Mouse (Mus musculus): ENCODE data around the gene Rab11a. TPM values are rescaled to one million over a fixed set of nuclear protein-coding genes. Genes with fewer than 3 reads are reported as not detected.
A peak's percentile ranks its signal among the peaks of the same experiment; 100 is the strongest.

The Rab11a gene
- polyA plus RNA-seq, 1 experiment from 2014 or later, result 419 TPM

- no peaks in the 10 kb centered on the region for H3K27me3 ChIP-seq (replicated peaks)
- H3K27ac ChIP-seq (replicated peaks), result no peak overlapping the region
- no peak overlapping the region for H3K4me3 ChIP-seq (replicated peaks)
- 92% methylated on average over 2 of the region's 2 CpGs for WGBS
- H3K36me3 ChIP-seq, result peaks cover 27% of the 10 kb centered on the region
- H3K9ac ChIP-seq (replicated peaks), result no peak overlapping the region
- H3K4me1 ChIP-seq, result no peaks in the 10 kb centered on the region
- no peaks in the 10 kb centered on the region for H3K9me3 ChIP-seq (replicated peaks)
- no peak overlapping the region for H3K4me2 ChIP-seq
- ATAC-seq (ENCODE audit: low FRiP score), result no peak
Measured at GRCm38 (mm10) chr9:64702937-64703336, 34.6 kb downstream of the Rab11a start.

- Histone ChIP-seq H3K4me3 (replicated peaks) (no peak overlapping the region), H3K36me3 (peaks cover 24% of the 10 kb centered on the region), H3K4me2 (no peak overlapping the region), H3K4me1 (no peaks in the 10 kb centered on the region), H3K9ac (replicated peaks) (no peak overlapping the region), H3K27me3 (replicated peaks) (no peaks in the 10 kb centered on the region), H3K9me3 (replicated peaks) (no peaks in the 10 kb centered on the region), H3K27ac (replicated peaks) (no peak overlapping the region)
- no peak for ATAC-seq (ENCODE audit: low FRiP score)
Measured at GRCm38 (mm10) chr9:64702391-64702790, 35.2 kb downstream of the Rab11a start.

- no peak overlapping the region for H3K4me3 ChIP-seq (replicated peaks)
- H3K27me3 ChIP-seq (replicated peaks), result no peaks in the 10 kb centered on the region
- H3K4me2 ChIP-seq, result no peak overlapping the region
- no peaks in the 10 kb centered on the region for H3K4me1 ChIP-seq
- H3K9ac ChIP-seq (replicated peaks), result no peak overlapping the region
- H3K9me3 ChIP-seq (replicated peaks), result no peaks in the 10 kb centered on the region
- no peak for ATAC-seq (ENCODE audit: low FRiP score)
- peaks cover 21% of the 10 kb centered on the region for H3K36me3 ChIP-seq
- no peak overlapping the region for H3K27ac ChIP-seq (replicated peaks)
- 87% methylated on average over 1 of the region's 1 CpGs for WGBS
Measured at GRCm38 (mm10) chr9:64701651-64702050, 35.9 kb downstream of the Rab11a start.

- peaks cover 22% of the 10 kb centered on the region for H3K36me3 ChIP-seq
- no peak overlapping the region for H3K4me2 ChIP-seq
- H3K27ac ChIP-seq (replicated peaks), result no peak overlapping the region
- H3K4me1 ChIP-seq, result no peaks in the 10 kb centered on the region
- H3K9ac ChIP-seq (replicated peaks), result no peak overlapping the region
- no peak for ATAC-seq (ENCODE audit: low FRiP score)
- 78% methylated on average over 4 of the region's 4 CpGs for WGBS
- no peak overlapping the region for H3K4me3 ChIP-seq (replicated peaks)
- no peaks in the 10 kb centered on the region for H3K9me3 ChIP-seq (replicated peaks)
- H3K27me3 ChIP-seq (replicated peaks), result no peaks in the 10 kb centered on the region
Measured at GRCm38 (mm10) chr9:64700451-64701311, 36.9 kb downstream of the Rab11a start.

GRCm38 (mm10) chr9:64698586-64698985 lies 39.0 kb downstream of the Rab11a start:
- Histone ChIP-seq H3K4me1 (no peaks in the 10 kb centered on the region), H3K4me3 (replicated peaks) (no peak overlapping the region), H3K27me3 (replicated peaks) (no peaks in the 10 kb centered on the region), H3K4me2 (no peak overlapping the region), H3K36me3 (peaks cover 28% of the 10 kb centered on the region), H3K9ac (replicated peaks) (no peak overlapping the region), H3K27ac (replicated peaks) (no peak overlapping the region), H3K9me3 (replicated peaks) (no peaks in the 10 kb centered on the region)
- no peak for ATAC-seq (ENCODE audit: low FRiP score)
- WGBS, result 90% methylated on average over 1 of the region's 1 CpGs

GRCm38 (mm10) chr9:64697677-64698076 lies 39.9 kb downstream of the Rab11a start:
- H3K4me1 ChIP-seq, result no peaks in the 10 kb centered on the region
- peaks cover 31% of the 10 kb centered on the region for H3K36me3 ChIP-seq
- no peak for ATAC-seq (ENCODE audit: low FRiP score)
- H3K27ac ChIP-seq (replicated peaks), result no peak overlapping the region
- H3K9ac ChIP-seq (replicated peaks), result no peak overlapping the region
- H3K9me3 ChIP-seq (replicated peaks), result no peaks in the 10 kb centered on the region
- no peak overlapping the region for H3K4me2 ChIP-seq
- 89% methylated on average over 5 of the region's 5 CpGs for WGBS
- no peak overlapping the region for H3K4me3 ChIP-seq (replicated peaks)
- H3K27me3 ChIP-seq (replicated peaks), result no peaks in the 10 kb centered on the region

- Histone ChIP-seq H3K27ac (replicated peaks) (no peak overlapping the region), H3K27me3 (replicated peaks) (no peaks in the 10 kb centered on the region), H3K4me1 (no peaks in the 10 kb centered on the region), H3K9ac (replicated peaks) (no peak overlapping the region), H3K36me3 (peaks cover 31% of the 10 kb centered on the region), H3K4me2 (no peak overlapping the region), H3K4me3 (replicated peaks) (no peak overlapping the region), H3K9me3 (replicated peaks) (no peaks in the 10 kb centered on the region)
- ATAC-seq (ENCODE audit: low FRiP score), result no peak
- 62% methylated on average over 1 of the region's 1 CpGs for WGBS
Measured at GRCm38 (mm10) chr9:64697006-64697405, 40.6 kb downstream of the Rab11a start.

GRCm38 (mm10) chr9:64696404-64696803 lies 41.2 kb downstream of the Rab11a start:
- H3K27ac ChIP-seq (replicated peaks), result no peak overlapping the region
- 0 out of 2 replicates have a peak, but pooled peaks cover 3% of the 10 kb centered on the region for H3K4me1 ChIP-seq
- 89% methylated on average over 4 of the region's 4 CpGs for WGBS
- no peak overlapping the region for H3K9ac ChIP-seq (replicated peaks)
- no peaks in the 10 kb centered on the region for H3K9me3 ChIP-seq (replicated peaks)
- no peaks in the 10 kb centered on the region for H3K27me3 ChIP-seq (replicated peaks)
- no peak overlapping the region for H3K4me3 ChIP-seq (replicated peaks)
- peaks cover 31% of the 10 kb centered on the region for H3K36me3 ChIP-seq
- H3K4me2 ChIP-seq, result no peak overlapping the region
- no peak for ATAC-seq (ENCODE audit: low FRiP score)

- H3K9ac ChIP-seq (replicated peaks), result no peak overlapping the region
- H3K36me3 ChIP-seq, result peaks cover 26% of the 10 kb centered on the region
- no peak for ATAC-seq (ENCODE audit: low FRiP score)
- 0 out of 2 replicates have a peak, but pooled peaks cover 7% of the 10 kb centered on the region for H3K4me1 ChIP-seq
- H3K9me3 ChIP-seq (replicated peaks), result no peaks in the 10 kb centered on the region
- 100% methylated on average over 1 of the region's 1 CpGs for WGBS
- no peak overlapping the region for H3K4me3 ChIP-seq (replicated peaks)
- H3K27ac ChIP-seq (replicated peaks), result no peak overlapping the region
- no peak overlapping the region for H3K4me2 ChIP-seq
- H3K27me3 ChIP-seq (replicated peaks), result no peaks in the 10 kb centered on the region
Measured at GRCm38 (mm10) chr9:64695266-64695665, 42.3 kb downstream of the Rab11a start.

- 0 out of 2 replicates have a peak, but pooled peaks cover 7% of the 10 kb centered on the region for H3K4me1 ChIP-seq
- H3K9ac ChIP-seq (replicated peaks), result no peak overlapping the region
- peaks cover 19% of the 10 kb centered on the region for H3K36me3 ChIP-seq
- H3K27me3 ChIP-seq (replicated peaks), result no peaks in the 10 kb centered on the region
- H3K4me3 ChIP-seq (replicated peaks), result no peak overlapping the region
- no peak overlapping the region for H3K27ac ChIP-seq (replicated peaks)
- H3K9me3 ChIP-seq (replicated peaks), result no peaks in the 10 kb centered on the region
- 48% methylated on average over 2 of the region's 2 CpGs for WGBS
- no peak for ATAC-seq (ENCODE audit: low FRiP score)
- H3K4me2 ChIP-seq, result no peak overlapping the region
Measured at GRCm38 (mm10) chr9:64693094-64693493, 44.5 kb downstream of the Rab11a start.

- 4% methylated on average over 7 of the region's 7 CpGs for WGBS
- H3K27ac ChIP-seq (replicated peaks), result no peak overlapping the region
- ATAC-seq (ENCODE audit: low FRiP score), result peak; percentile 87
- peaks cover 11% of the 10 kb centered on the region; the same call in 1 of the 2 replicates for H3K4me1 ChIP-seq
- no peak overlapping the region for H3K4me2 ChIP-seq
- no peak overlapping the region; the same call in 1 of the 2 replicates for H3K9ac ChIP-seq (replicated peaks)
- H3K9me3 ChIP-seq (replicated peaks), result no peaks in the 10 kb centered on the region
- no peaks in the 10 kb centered on the region for H3K27me3 ChIP-seq (replicated peaks)
- H3K36me3 ChIP-seq, result peaks cover 19% of the 10 kb centered on the region
- H3K4me3 ChIP-seq (replicated peaks), result no peak overlapping the region
Measured at GRCm38 (mm10) chr9:64691176-64691575, 46.4 kb downstream of the Rab11a start.

GRCm38 (mm10) chr9:64690771-64691170 lies 46.8 kb downstream of the Rab11a start:
- ATAC-seq (ENCODE audit: low FRiP score), result no peak
- peaks cover 16% of the 10 kb centered on the region for H3K36me3 ChIP-seq
- no peak overlapping the region; the same call in 1 of the 2 replicates for H3K9ac ChIP-seq (replicated peaks)
- no peak overlapping the region for H3K4me2 ChIP-seq
- no peaks in the 10 kb centered on the region for H3K27me3 ChIP-seq (replicated peaks)
- no peak overlapping the region for H3K4me3 ChIP-seq (replicated peaks)
- H3K9me3 ChIP-seq (replicated peaks), result no peaks in the 10 kb centered on the region
- WGBS, result 94% methylated on average over 2 of the region's 2 CpGs
- H3K27ac ChIP-seq (replicated peaks), result no peak overlapping the region
- peaks cover 11% of the 10 kb centered on the region; the same call in 1 of the 2 replicates for H3K4me1 ChIP-seq
